Mouse (Mus musculus) erythroblast, embryonic 14.5 days (primary cell): Measurements from ENCODE around the gene Stpg3.

Experiments used
- GATA1 ChIP-seq: IDR thresholded peaks from 2 replicates; pipeline ENCODE4 v1.6.1; 2012; ENCODE audit warnings: low read length, inconsistent platforms, mixed read lengths
- TAL1 ChIP-seq: IDR thresholded peaks from 3 replicates; pipeline ENCODE4 v1.6.1; 2012; ENCODE audit warnings: low read length, inconsistent platforms, mixed read lengths

DNA sequence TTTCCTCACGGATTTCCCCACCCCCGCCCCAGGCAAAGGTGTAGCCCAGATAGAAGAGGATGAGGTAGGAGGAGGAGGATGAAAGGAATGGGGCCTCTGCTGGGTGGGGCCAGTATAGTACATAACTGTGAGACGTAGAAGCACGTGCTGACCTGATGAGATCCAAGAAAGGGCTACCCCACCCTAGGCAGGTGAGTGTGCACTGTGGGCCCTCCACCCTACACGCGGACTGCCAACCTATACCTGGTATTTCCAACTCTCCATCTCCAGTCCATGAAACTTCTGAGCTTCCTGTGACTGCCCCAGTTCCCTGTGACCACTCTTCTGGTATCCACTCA lies 27.0 kb upstream of the Stpg3 start:
- TF ChIP-seq GATA1 (no peak), TAL1 (no peak)
